9 mouse cellular contexts compared by ENCODE assay signal in the genomic region with DNA sequence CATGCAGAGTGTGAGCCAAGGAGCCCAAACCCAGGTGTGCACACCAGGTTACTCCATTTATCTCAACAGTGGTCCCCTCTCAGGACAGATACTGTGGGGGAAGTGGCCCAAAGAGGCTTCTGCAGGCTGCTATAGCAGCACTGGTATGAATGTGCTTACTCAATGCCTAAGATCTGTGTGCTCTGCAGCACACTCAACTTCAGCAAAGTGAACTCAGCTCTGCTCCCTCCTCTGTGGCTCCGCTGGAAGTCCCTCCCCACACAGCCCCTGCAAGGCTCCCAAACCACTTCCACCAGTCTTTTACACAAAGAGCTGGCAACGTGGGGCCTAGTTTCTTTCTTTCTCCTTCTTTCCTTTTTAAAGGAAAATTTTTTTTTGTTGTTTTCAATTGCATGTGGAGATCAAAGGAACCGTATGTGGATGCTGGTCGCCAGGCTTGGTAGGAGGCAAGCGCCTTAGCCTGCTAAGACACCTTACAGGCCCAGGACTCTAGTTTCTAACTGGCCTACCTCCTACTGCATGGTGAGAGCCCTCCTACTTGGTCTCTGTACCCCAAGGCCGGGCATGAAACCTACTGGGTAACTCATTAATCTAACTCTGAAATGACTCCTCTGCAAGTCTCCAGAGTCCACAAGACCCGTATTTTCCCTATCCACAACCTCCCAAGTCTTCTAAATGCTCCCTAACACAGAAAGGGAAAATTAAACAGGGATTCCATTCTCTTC. TPM values are rescaled to one million over a fixed set of nuclear protein-coding genes. Genes with fewer than 3 reads are reported as not detected.
DNase-seq lines count a peak whose midpoint lies in the region; ATAC-seq and TF ChIP-seq lines count a peak whose summit lies in the region.
"Had no signal": no experiment of that assay in that cellular context is flagged by ENCODE, and none has a peak within 500 bp of the region (broad histone marks: within the 10 kb centered on the region; RNA-seq: fewer than 3 reads in every experiment).

No protein-coding gene starts in this region.

- H3K36me3 ChIP-seq in limb, embryonic 13.5 days: no peaks in the 10 kb centered on the region; the same call in 1 of the 2 replicates
- no peaks in the 10 kb centered on the region for H3K36me3 ChIP-seq in limb, embryonic 10.5 days
- H3K36me3 ChIP-seq in intestine, embryonic 15.5 days: no peaks in the 10 kb centered on the region
- H3K36me3 ChIP-seq in liver, embryonic 11.5 days (ENCODE audit: control insufficient read depth, insufficient read depth, low read length): no peaks in the 10 kb centered on the region
- no peaks in the 10 kb centered on the region for H3K36me3 ChIP-seq in midbrain, embryonic 16.5 days (ENCODE audit: control insufficient read depth, insufficient read depth, low read length)
- H3K36me3 ChIP-seq: heart, embryonic 12.5 days had no signal

- 44% methylated on average over 7 of the region's 7 CpGs for WGBS in limb, embryonic 13.5 days
- 53% methylated on average over 7 of the region's 7 CpGs for WGBS in limb, embryonic 10.5 days
- 40% methylated on average over 7 of the region's 7 CpGs for WGBS in intestine, embryonic 15.5 days
- 53% methylated on average over 7 of the region's 7 CpGs for WGBS in liver, embryonic 11.5 days
- 38% methylated on average over 7 of the region's 7 CpGs for WGBS in midbrain, embryonic 16.5 days

- DNase-seq in limb, embryonic 10.5 days (ENCODE audit: low spot score): no peak
- DNase-seq in liver, embryonic 11.5 days (ENCODE audit: low spot score): no peak
- DNase-seq in thymus, postnatal 14 days: peak; percentile 81
- DNase-seq in left cerebral cortex, adult 2 months (ENCODE audit: extremely low spot score in 1 of 2, low spot score in 2 of 2): no peak
- no peak for DNase-seq in right cerebral cortex, postnatal 4 days

- no peaks in the 10 kb centered on the region for H3K9me3 ChIP-seq in limb, embryonic 13.5 days
- no peaks in the 10 kb centered on the region for H3K9me3 ChIP-seq in limb, embryonic 10.5 days (replicated peaks)
- H3K9me3 ChIP-seq in intestine, embryonic 15.5 days: no peaks in the 10 kb centered on the region
- H3K9me3 ChIP-seq in liver, embryonic 11.5 days (ENCODE audit: control insufficient read depth, low read length): no peaks in the 10 kb centered on the region
- H3K9me3 ChIP-seq in midbrain, embryonic 16.5 days (replicated peaks; ENCODE audit: control insufficient read depth, low read length, poor library complexity, severe bottlenecking): no peaks in the 10 kb centered on the region
- H3K9me3 ChIP-seq: heart, embryonic 12.5 days had no signal

- peaks cover 63% of the 10 kb centered on the region for H3K4me1 ChIP-seq in limb, embryonic 13.5 days
- no peaks in the 10 kb centered on the region for H3K4me1 ChIP-seq in limb, embryonic 10.5 days
- peaks cover 23% of the 10 kb centered on the region; the same call in 1 of the 2 replicates for H3K4me1 ChIP-seq in intestine, embryonic 15.5 days (replicated peaks)
- H3K4me1 ChIP-seq in liver, embryonic 11.5 days (replicated peaks; ENCODE audit: control insufficient read depth, insufficient read depth, low read length): peaks cover 24% of the 10 kb centered on the region
- H3K4me1 ChIP-seq in midbrain, embryonic 16.5 days (ENCODE audit: control insufficient read depth, insufficient read depth, low read length): no peaks in the 10 kb centered on the region

- intact Hi-C loops in left cerebral cortex, adult 2 months (cut with DNase I): no loop called here

- peak overlapping the region; percentile 28; the same call in 1 of the 2 replicates for H3K27ac ChIP-seq in limb, embryonic 13.5 days
- no peak overlapping the region for H3K27ac ChIP-seq in limb, embryonic 10.5 days
- peak overlapping the region; percentile 46 for H3K27ac ChIP-seq in intestine, embryonic 15.5 days
- peak overlapping the region; percentile 58 for H3K27ac ChIP-seq in liver, embryonic 11.5 days (ENCODE audit: low read depth, low read length)
- H3K27ac ChIP-seq in midbrain, embryonic 16.5 days (ENCODE audit: low read length): no peak overlapping the region
- no peak overlapping the region for H3K27ac ChIP-seq in left cerebral cortex, adult 2 months

- H3K4me2 ChIP-seq in limb, embryonic 13.5 days (replicated peaks): no peak overlapping the region
- H3K4me2 ChIP-seq in intestine, embryonic 15.5 days (replicated peaks): no peak overlapping the region
- peak overlapping the region; percentile 10; the same call in 1 of the 2 replicates for H3K4me2 ChIP-seq in liver, embryonic 11.5 days
- no peak overlapping the region for H3K4me2 ChIP-seq in midbrain, embryonic 16.5 days (ENCODE audit: low read length)
- H3K4me2 ChIP-seq: heart, embryonic 12.5 days had no signal

- H3K27me3 ChIP-seq in limb, embryonic 13.5 days: no peaks in the 10 kb centered on the region
- no peaks in the 10 kb centered on the region for H3K27me3 ChIP-seq in limb, embryonic 10.5 days (ENCODE audit: low read depth, poor library complexity, severe bottlenecking)
- H3K27me3 ChIP-seq in intestine, embryonic 15.5 days (replicated peaks): no peaks in the 10 kb centered on the region
- H3K27me3 ChIP-seq in liver, embryonic 11.5 days (replicated peaks; ENCODE audit: control insufficient read depth, insufficient read depth, low read length): no peaks in the 10 kb centered on the region
- H3K27me3 ChIP-seq in midbrain, embryonic 16.5 days (ENCODE audit: control insufficient read depth, insufficient read depth, low read depth, low read length): no peaks in the 10 kb centered on the region
- H3K27me3 ChIP-seq: heart, embryonic 12.5 days had no signal

- TF ChIP-seq CTCF in left cerebral cortex, adult 2 months (IDR thresholded peaks at IDR 0.05): no peak

- no peak overlapping the region for H3K9ac ChIP-seq in limb, embryonic 13.5 days
- no peak overlapping the region for H3K9ac ChIP-seq in intestine, embryonic 15.5 days
- H3K9ac ChIP-seq in liver, embryonic 11.5 days (ENCODE audit: low read depth, low read length): peak overlapping the region; percentile 13; the same call in 1 of the 2 replicates
- H3K9ac ChIP-seq in midbrain, embryonic 16.5 days (ENCODE audit: low read depth, low read length): no peak overlapping the region
- H3K9ac ChIP-seq: heart, embryonic 12.5 days had no signal

- ATAC-seq in limb, embryonic 13.5 days (ENCODE audit: low FRiP score, low read depth): peak; percentile 40; the same call in 1 of the 2 replicates
- peak; percentile 76 for ATAC-seq in intestine, embryonic 15.5 days
- 0 out of 2 replicates have a peak, but pooled peaks have one; percentile 38 for ATAC-seq in liver, embryonic 11.5 days (replicated peaks; ENCODE audit: low FRiP score)
- no peak for ATAC-seq in midbrain, embryonic 16.5 days

- H3K4me3 ChIP-seq in limb, embryonic 13.5 days: no peak overlapping the region
- H3K4me3 ChIP-seq in limb, embryonic 10.5 days: no peak overlapping the region
- no peak overlapping the region for H3K4me3 ChIP-seq in intestine, embryonic 15.5 days (replicated peaks)
- H3K4me3 ChIP-seq in liver, embryonic 11.5 days (ENCODE audit: low read depth, low read length): no peak overlapping the region
- no peak overlapping the region for H3K4me3 ChIP-seq in midbrain, embryonic 16.5 days (ENCODE audit: low read depth, low read length)
- H3K4me3 ChIP-seq in left cerebral cortex, adult 2 months: no peak overlapping the region
- H3K4me3 ChIP-seq: heart, embryonic 12.5 days had no signal

RNA-seq across cellular contexts. Expression of gene Tbc1d14, which starts 35.3 kb away (rescaled TPM):
- polyA plus RNA-seq in limb, embryonic 13.5 days (2015; fragmentation: Nextera tagmentation; extraction: Ambion mirVana): 38.1 and 38.2 TPM in 2 replicates
- polyA plus RNA-seq in limb, embryonic 10.5 days (2016; fragmentation: Nextera tagmentation; extraction: Ambion mirVana): 32.0 and 38.2 TPM in 2 replicates
- 30.0 and 30.3 TPM in 2 replicates for polyA plus RNA-seq in intestine, embryonic 15.5 days (2015; fragmentation: Nextera tagmentation; extraction: Ambion mirVana)
- polyA plus RNA-seq in liver, embryonic 11.5 days (2014; fragmentation: Nextera tagmentation; extraction: Ambion mirVana): 26.0 and 30.2 TPM in 2 replicates
- 74.6 and 76.1 TPM in 2 replicates for polyA plus RNA-seq in midbrain, embryonic 16.5 days (2015; fragmentation: Nextera tagmentation; extraction: Ambion mirVana)
- total RNA-seq in left cerebral cortex, adult 2 months (2021): 10 to 100 TPM; 82.0 to 82.4 TPM

Comparison
In these comparisons a context has a peak if more than half of its experiments do, and no peak if none do; other contexts are left out.
1. H3K27ac ChIP-seq: peak in limb, embryonic 13.5 days (single experiment), intestine, embryonic 15.5 days (single experiment) and liver, embryonic 11.5 days (single experiment); none in limb, embryonic 10.5 days (single experiment), midbrain, embryonic 16.5 days (single experiment) and left cerebral cortex, adult 2 months (single experiment).